Mouse (Mus musculus) olfactory bulb, adult 2 months (tissue): ENCODE measurements at regions not wholly inside any gene's neighbourhood (a gene's known extent, or its start where the extent isn't known, plus 50 kb on each side); places are given as distances from the start of the nearest gene placed in this dataset.

ENCODE experiments used
- CTCF ChIP-seq: fragments of 200-500 bp; IDR thresholded peaks from 2 replicates; pipeline ENCODE4 v1.5.1; 2012; ENCODE audit warnings: low read depth, mild to moderate bottlenecking, low read length, moderate library complexity; ENCODE audit not compliant: insufficient read depth
- POLR2A ChIP-seq: fragments of 200-500 bp; IDR thresholded peaks from 2 replicates; pipeline ENCODE4 v1.6.1; 2012; ENCODE audit warnings: mild to moderate bottlenecking, low read depth, low read length, moderate library complexity; ENCODE audit not compliant: insufficient read depth

- TF ChIP-seq POLR2A = no peak
- TF ChIP-seq CTCF = no peak
These were observed 52.8 kb upstream of the Nyx start for GRCm38 (mm10) chrX:13413135-13413534.
